ENCODE assay signal across 8 mouse cellular contexts in the genomic region with DNA sequence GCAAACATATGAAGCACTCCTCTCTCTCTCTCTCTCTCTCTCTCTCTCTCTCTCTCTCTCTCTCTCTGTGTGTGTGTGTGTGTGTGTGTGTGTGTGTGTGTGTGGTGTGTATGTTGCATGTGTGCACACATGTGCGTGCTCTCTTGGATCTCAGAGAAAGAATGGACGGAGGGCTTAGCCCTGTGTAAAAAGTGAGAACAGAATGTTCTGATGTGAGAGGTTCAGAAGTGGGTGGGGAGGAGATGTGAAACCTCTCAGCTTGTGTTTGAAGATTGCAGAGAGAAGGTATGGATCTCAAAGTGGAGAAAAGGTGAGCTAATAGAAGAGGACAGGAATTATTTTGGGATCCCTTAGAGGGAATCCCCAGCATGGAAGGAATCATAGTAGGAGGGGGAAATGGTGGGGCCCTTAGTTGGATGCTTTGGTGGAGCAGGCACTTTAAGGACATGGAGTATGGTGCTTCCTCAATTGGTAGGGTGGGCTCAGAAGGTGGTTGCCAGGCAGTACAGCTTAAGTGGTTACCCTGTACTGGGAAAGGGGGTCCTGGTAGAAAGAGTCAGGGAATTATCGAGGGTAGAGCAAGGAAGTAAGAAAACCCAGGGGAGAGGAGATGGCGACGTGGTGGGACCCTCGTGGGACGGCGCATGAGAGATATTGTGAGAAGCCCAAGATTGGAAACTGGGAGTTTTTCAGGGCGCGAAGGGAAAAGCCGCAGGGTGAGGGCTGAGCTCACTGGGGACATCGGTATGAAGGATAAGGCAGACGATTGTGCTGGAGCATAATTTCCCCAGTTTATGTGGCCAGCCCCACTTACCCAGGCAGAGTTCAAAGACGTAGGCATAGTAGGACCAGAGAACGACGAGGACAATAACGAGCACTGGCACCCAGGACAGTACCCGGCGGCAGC. TPM values are rescaled to one million over a fixed set of nuclear protein-coding genes. Genes with fewer than 3 reads are reported as not detected.
DNase-seq lines count a peak whose midpoint lies in the region; ATAC-seq lines count a peak whose summit lies in the region.

No protein-coding gene starts in this region.

- 17% methylated on average over 19 of the region's 19 CpGs for WGBS in heart, embryonic 15.5 days
- WGBS in hindbrain, embryonic 10.5 days = 25% methylated on average over 19 of the region's 19 CpGs
- 25% methylated on average over 18 of the region's 19 CpGs for WGBS in lung, embryonic 16.5 days

- peak overlapping the region; percentile 58 for H3K4me3 ChIP-seq in heart, embryonic 15.5 days
- peak overlapping the region; percentile 55 for H3K4me3 ChIP-seq in hindbrain, embryonic 10.5 days
- H3K4me3 ChIP-seq in lung, embryonic 16.5 days (ENCODE audit: low read length) = peak overlapping the region; percentile 50

- H3K4me1 ChIP-seq in heart, embryonic 15.5 days (replicated peaks) = no peaks in the 10 kb centered on the region
- no peaks in the 10 kb centered on the region for H3K4me1 ChIP-seq in hindbrain, embryonic 10.5 days (replicated peaks)
- no peaks in the 10 kb centered on the region for H3K4me1 ChIP-seq in lung, embryonic 16.5 days (replicated peaks; ENCODE audit: control insufficient read depth, insufficient read depth, low read length)

- H3K9me3 ChIP-seq in heart, embryonic 15.5 days (replicated peaks) = no peaks in the 10 kb centered on the region
- H3K9me3 ChIP-seq in hindbrain, embryonic 10.5 days = no peaks in the 10 kb centered on the region
- H3K9me3 ChIP-seq in lung, embryonic 16.5 days (ENCODE audit: control insufficient read depth, low read length) = no peaks in the 10 kb centered on the region

- H3K27ac ChIP-seq in heart, embryonic 15.5 days = peak overlapping the region; percentile 37
- H3K27ac ChIP-seq in hindbrain, embryonic 10.5 days = peak overlapping the region; percentile 88
- H3K27ac ChIP-seq in lung, embryonic 16.5 days (ENCODE audit: low read length) = peak overlapping the region; percentile 29

- no peaks in the 10 kb centered on the region for H3K36me3 ChIP-seq in heart, embryonic 15.5 days
- no peaks in the 10 kb centered on the region for H3K36me3 ChIP-seq in hindbrain, embryonic 10.5 days
- H3K36me3 ChIP-seq in lung, embryonic 16.5 days (ENCODE audit: control insufficient read depth, insufficient read depth, low read length) = no peaks in the 10 kb centered on the region

- peak overlapping the region; percentile 63 for H3K4me2 ChIP-seq in heart, embryonic 15.5 days
- peak overlapping the region; percentile 62 for H3K4me2 ChIP-seq in lung, embryonic 16.5 days (ENCODE audit: low read depth, low read length)

- no peaks in the 10 kb centered on the region for H3K27me3 ChIP-seq in heart, embryonic 15.5 days
- H3K27me3 ChIP-seq in hindbrain, embryonic 10.5 days (ENCODE audit: insufficient read depth, poor library complexity, severe bottlenecking) = peaks cover 45% of the 10 kb centered on the region
- H3K27me3 ChIP-seq in lung, embryonic 16.5 days (ENCODE audit: control insufficient read depth, insufficient read depth, low read depth, low read length) = no peaks in the 10 kb centered on the region

- H3K9ac ChIP-seq in heart, embryonic 15.5 days = peak overlapping the region; percentile 54
- H3K9ac ChIP-seq in lung, embryonic 16.5 days (ENCODE audit: low read length) = peak overlapping the region; percentile 63

- ATAC-seq in heart, embryonic 15.5 days (replicated peaks; ENCODE audit: insufficient number of reproducible peaks, insufficient read depth, low FRiP score, low read depth) = no peak
- peak; percentile 3 for ATAC-seq in lung, embryonic 16.5 days (ENCODE audit: low read depth)

- no peak for DNase-seq in heart, adult 11 months
- peak; percentile 5 for DNase-seq in c-Kit-positive CD71-positive TER-119-negative erythroid progenitor cells, embryonic 14.5 days (ENCODE audit: low read depth)
- DNase-seq in hindbrain, embryonic 10.5 days (ENCODE audit: low spot score) = no peak
- no peak for DNase-seq in adrenal gland, adult 18-20 months (ENCODE audit: low spot score in 2 of 2)
- no peak for DNase-seq in ovary, postnatal 14 days (ENCODE audit: low spot score)
- no peak for DNase-seq in gastrocnemius, adult 18-20 months (ENCODE audit: low spot score)

RNA-seq across cellular contexts. Expression of a gene that starts 0.8 kb away (rescaled TPM):
- polyA plus RNA-seq in heart, embryonic 15.5 days (2015; fragmentation: Nextera tagmentation; extraction: Ambion mirVana) = 4.1 and 5.4 TPM in 2 replicates
- 8.2 and 11.6 TPM in 2 replicates for polyA plus RNA-seq in hindbrain, embryonic 10.5 days (2016; fragmentation: Nextera tagmentation; extraction: Ambion mirVana)
- 8.4 and 10.1 TPM in 2 replicates for polyA plus RNA-seq in lung, embryonic 16.5 days (2015; fragmentation: Nextera tagmentation; extraction: Ambion mirVana)
- 1 to 10 TPM; 1.2 to 1.5 TPM for total RNA-seq in adrenal gland, adult 18-20 months (2021)
- under 1 TPM; 0.12 to 0.16 TPM for total RNA-seq in gastrocnemius, adult 18-20 months (2021)

Comparison
In these comparisons a context has a peak if more than half of its experiments do, and no peak if none do; other contexts are left out.
1. H3K27ac ChIP-seq: peak in every context shown above with its lines; median percentile 88 in hindbrain, embryonic 10.5 days; 37 in heart, embryonic 15.5 days; 29 in lung, embryonic 16.5 days.